Mouse (Mus musculus): ENCODE measurements at regions not wholly inside any gene's neighbourhood (a gene's known extent, or its start where the extent isn't known, plus 50 kb on each side); places are given as distances from the start of the nearest gene placed in this dataset.

DNA sequence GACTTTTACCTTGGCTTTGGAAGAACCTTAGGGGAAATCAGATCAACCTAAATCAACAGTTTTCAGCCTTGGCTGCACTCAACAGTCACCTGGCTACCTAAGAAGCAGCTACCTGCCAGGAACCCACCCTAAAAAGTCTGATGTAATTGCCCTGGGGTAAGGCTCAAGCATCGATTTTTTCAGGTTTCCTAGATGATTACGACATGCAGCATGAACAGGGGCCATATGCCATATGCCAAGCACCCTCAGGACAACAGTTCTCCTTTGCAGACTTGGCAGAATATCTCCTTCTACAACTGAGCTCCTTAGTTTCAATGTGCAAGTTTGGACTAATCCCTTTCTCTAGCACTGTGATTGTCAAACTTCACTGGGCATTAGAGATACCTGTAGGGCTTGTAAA, 680.1 kb downstream of the Car8 start:
- WGBS, result 78% methylated on average over 2 of the region's 2 CpGs
- ATAC-seq, result no peak
- no peak overlapping the region for H3K4me2 ChIP-seq (ENCODE audit: low read length)
- H3K4me1 ChIP-seq (ENCODE audit: control insufficient read depth, insufficient read depth, low read depth, low read length), result no peaks in the 10 kb centered on the region
- H3K4me3 ChIP-seq (ENCODE audit: low read length), result no peak overlapping the region
- no peaks in the 10 kb centered on the region for H3K9me3 ChIP-seq (ENCODE audit: control insufficient read depth, low read length)
- H3K9ac ChIP-seq (ENCODE audit: low read depth, low read length), result no peak overlapping the region
- H3K27ac ChIP-seq (ENCODE audit: low read depth, low read length), result no peak overlapping the region
- no peaks in the 10 kb centered on the region for H3K36me3 ChIP-seq (ENCODE audit: control insufficient read depth, insufficient read depth, low read length)
- no peaks in the 10 kb centered on the region for H3K27me3 ChIP-seq (replicated peaks; ENCODE audit: control insufficient read depth, insufficient read depth, low read length)

DNA sequence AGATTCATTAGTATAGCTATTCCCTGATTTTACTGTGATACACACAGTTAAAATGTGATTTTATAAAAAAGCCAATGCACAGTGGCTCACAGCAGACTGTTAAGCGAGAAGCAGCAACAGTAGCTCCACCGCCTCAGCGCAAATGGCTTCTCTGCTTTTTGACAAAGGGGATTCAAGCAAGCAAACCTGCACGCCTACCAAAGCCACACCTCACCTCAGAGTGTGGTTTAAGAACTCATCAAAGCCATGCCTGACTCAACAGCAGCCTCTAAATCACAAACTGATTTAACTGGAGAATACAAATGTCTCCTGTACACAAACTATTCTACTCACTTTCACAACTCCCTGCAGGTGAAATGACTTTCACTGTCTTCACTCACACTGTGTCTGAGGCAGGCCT, 704.5 kb downstream of the Car8 start:
- 78% methylated on average over 4 of the region's 4 CpGs for WGBS
- Histone ChIP-seq H3K4me1 (ENCODE audit: control insufficient read depth, insufficient read depth, low read depth, low read length) (no peaks in the 10 kb centered on the region), H3K9me3 (ENCODE audit: control insufficient read depth, low read length) (no peaks in the 10 kb centered on the region), H3K4me2 (ENCODE audit: low read length) (no peak overlapping the region), H3K4me3 (ENCODE audit: low read length) (no peak overlapping the region), H3K27me3 (replicated peaks; ENCODE audit: control insufficient read depth, insufficient read depth, low read length) (no peaks in the 10 kb centered on the region), H3K27ac (ENCODE audit: low read depth, low read length) (no peak overlapping the region), H3K36me3 (ENCODE audit: control insufficient read depth, insufficient read depth, low read length) (no peaks in the 10 kb centered on the region), H3K9ac (ENCODE audit: low read depth, low read length) (no peak overlapping the region)
- no peak for ATAC-seq

DNA sequence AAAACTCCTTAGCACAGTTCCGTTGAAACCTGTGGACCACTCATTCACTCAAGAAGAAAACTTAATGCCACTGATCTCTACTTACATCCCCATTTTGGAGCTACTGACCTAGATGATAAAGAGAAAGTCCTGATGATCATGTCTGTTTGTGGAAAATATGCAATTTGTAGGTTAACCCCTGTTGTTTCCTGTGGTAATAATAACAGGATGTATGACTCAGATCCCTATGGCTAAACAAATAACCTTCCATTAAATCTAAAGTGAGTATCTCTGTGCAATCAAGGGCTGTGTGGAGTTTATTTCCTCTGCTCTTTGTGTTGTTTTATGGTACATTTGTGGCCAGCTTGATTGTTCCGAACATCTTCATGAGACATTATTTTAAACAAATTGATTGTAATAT, 711.1 kb downstream of the Car8 start:
- H3K4me2 ChIP-seq (ENCODE audit: low read length), result no peak overlapping the region
- ATAC-seq, result no peak
- no peaks in the 10 kb centered on the region for H3K4me1 ChIP-seq (ENCODE audit: control insufficient read depth, insufficient read depth, low read depth, low read length)
- no peaks in the 10 kb centered on the region for H3K9me3 ChIP-seq (ENCODE audit: control insufficient read depth, low read length)
- H3K36me3 ChIP-seq (ENCODE audit: control insufficient read depth, insufficient read depth, low read length), result no peaks in the 10 kb centered on the region
- H3K4me3 ChIP-seq (ENCODE audit: low read length), result no peak overlapping the region
- WGBS, result 84% methylated on average over 2 of the region's 2 CpGs
- H3K27me3 ChIP-seq (replicated peaks; ENCODE audit: control insufficient read depth, insufficient read depth, low read length), result no peaks in the 10 kb centered on the region
- no peak overlapping the region for H3K9ac ChIP-seq (ENCODE audit: low read depth, low read length)
- no peak overlapping the region for H3K27ac ChIP-seq (ENCODE audit: low read depth, low read length)

DNA sequence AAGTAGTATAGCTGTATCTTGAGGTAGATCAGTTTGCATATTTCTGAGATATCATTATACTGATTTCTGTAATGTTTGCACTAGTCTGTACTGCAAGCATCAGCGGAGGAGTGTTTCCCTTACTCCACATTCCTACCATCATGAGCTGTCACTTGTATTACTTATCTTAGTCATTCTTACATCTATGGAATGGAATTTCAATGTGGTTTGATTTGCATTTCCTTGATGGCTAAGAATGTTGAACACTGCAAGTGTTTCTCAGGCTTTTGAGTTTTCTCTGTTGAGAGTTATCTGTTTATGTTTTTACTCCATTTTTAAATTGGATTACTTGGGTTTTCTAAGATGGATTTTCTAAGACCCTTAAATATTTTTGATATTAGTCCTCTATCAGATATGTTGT, 725.8 kb downstream of the Car8 start:
- Histone ChIP-seq H3K9ac (ENCODE audit: low read depth, low read length) (no peak overlapping the region), H3K4me2 (ENCODE audit: low read length) (no peak overlapping the region), H3K27me3 (replicated peaks; ENCODE audit: control insufficient read depth, insufficient read depth, low read length) (no peaks in the 10 kb centered on the region), H3K36me3 (ENCODE audit: control insufficient read depth, insufficient read depth, low read length) (no peaks in the 10 kb centered on the region), H3K27ac (ENCODE audit: low read depth, low read length) (no peak overlapping the region), H3K4me1 (ENCODE audit: control insufficient read depth, insufficient read depth, low read depth, low read length) (no peaks in the 10 kb centered on the region), H3K9me3 (ENCODE audit: control insufficient read depth, low read length) (no peaks in the 10 kb centered on the region), H3K4me3 (ENCODE audit: low read length) (no peak overlapping the region)
- no peak for ATAC-seq
- WGBS, result 91% methylated on average over 1 of the region's 1 CpGs

DNA sequence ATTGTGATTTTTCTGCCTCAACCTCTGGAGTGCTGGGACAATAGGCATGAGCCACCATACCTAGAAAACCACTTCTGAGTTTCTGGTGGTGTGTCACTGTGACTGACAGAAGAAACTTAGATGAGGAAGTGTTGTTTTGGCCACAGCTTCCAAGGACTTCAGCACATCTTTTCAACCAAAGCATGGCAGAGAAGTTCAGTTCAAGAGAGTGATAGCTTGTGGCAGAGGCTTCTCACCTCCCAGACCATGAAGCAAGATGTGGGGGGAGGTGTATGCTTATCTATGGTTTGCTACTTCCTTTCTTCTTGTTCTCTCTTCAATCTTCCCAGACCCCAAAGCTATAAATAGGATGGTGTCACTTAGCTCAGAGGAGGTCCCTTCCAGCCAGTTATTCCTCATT, 753.3 kb downstream of the Car8 start:
- Histone ChIP-seq H3K4me2 (ENCODE audit: low read length) (no peak overlapping the region), H3K27me3 (replicated peaks; ENCODE audit: control insufficient read depth, insufficient read depth, low read length) (no peaks in the 10 kb centered on the region), H3K27ac (ENCODE audit: low read depth, low read length) (no peak overlapping the region), H3K9ac (ENCODE audit: low read depth, low read length) (no peak overlapping the region), H3K4me1 (ENCODE audit: control insufficient read depth, insufficient read depth, low read depth, low read length) (no peaks in the 10 kb centered on the region), H3K4me3 (ENCODE audit: low read length) (no peak overlapping the region), H3K36me3 (ENCODE audit: control insufficient read depth, insufficient read depth, low read length) (no peaks in the 10 kb centered on the region), H3K9me3 (ENCODE audit: control insufficient read depth, low read length) (no peaks in the 10 kb centered on the region)
- ATAC-seq, result no peak

DNA sequence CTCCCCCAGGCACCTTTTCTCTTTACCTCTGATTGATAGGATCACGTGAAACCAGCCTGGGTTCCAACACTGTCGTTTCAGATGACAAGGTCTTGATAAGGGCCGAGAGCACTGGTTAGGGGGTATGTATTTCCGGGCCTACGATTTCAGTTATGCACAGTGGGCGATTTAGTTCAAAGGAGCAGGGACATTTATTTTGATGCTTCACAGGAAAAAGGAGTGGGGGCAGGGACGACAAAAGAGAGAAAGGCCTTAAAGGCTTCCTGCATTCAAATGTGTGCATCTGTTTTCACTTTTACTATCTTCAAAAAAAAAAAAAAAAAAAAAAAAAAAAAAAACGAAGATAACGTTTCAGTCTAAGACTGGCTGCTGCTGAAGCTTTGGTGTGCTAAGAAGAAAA, 783.7 kb downstream of the Car8 start:
- no peak overlapping the region for H3K9ac ChIP-seq (ENCODE audit: low read depth, low read length)
- no peaks in the 10 kb centered on the region for H3K9me3 ChIP-seq (ENCODE audit: control insufficient read depth, low read length)
- H3K4me3 ChIP-seq (ENCODE audit: low read length), result no peak overlapping the region
- peaks cover 3% of the 10 kb centered on the region; the same call in 1 of the 2 replicates for H3K4me1 ChIP-seq (ENCODE audit: control insufficient read depth, insufficient read depth, low read depth, low read length)
- no peaks in the 10 kb centered on the region for H3K27me3 ChIP-seq (replicated peaks; ENCODE audit: control insufficient read depth, insufficient read depth, low read length)
- ATAC-seq, result 0 out of 2 replicates have a peak, but pooled peaks have one; percentile 24
- WGBS, result 9% methylated on average over 9 of the region's 9 CpGs
- no peak overlapping the region; the same call in 1 of the 2 replicates for H3K27ac ChIP-seq (ENCODE audit: low read depth, low read length)
- H3K36me3 ChIP-seq (ENCODE audit: control insufficient read depth, insufficient read depth, low read length), result no peaks in the 10 kb centered on the region
- H3K4me2 ChIP-seq (ENCODE audit: low read length), result peak overlapping the region; percentile 25; the same call in 1 of the 2 replicates

DNA sequence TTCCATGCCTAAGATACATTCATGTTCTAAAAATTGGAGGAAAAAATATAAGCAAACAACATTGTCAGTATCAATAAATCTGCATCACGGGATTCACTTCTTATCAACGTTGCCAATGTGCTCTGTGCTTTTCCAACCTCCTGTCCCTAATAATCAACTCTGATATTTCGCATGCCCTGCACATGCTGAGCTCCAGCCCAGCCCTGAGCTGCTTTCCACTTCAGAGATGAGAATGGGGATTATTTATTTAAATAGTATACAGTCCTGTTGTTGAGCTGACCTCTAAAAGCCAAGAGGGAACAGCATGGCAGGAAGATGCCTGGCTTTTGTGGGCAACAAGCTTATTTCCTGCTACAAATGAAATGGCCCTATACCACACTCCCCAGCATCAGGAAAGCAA, 786.2 kb downstream of the Car8 start:
- Histone ChIP-seq H3K36me3 (ENCODE audit: control insufficient read depth, insufficient read depth, low read length) (no peaks in the 10 kb centered on the region), H3K27me3 (replicated peaks; ENCODE audit: control insufficient read depth, insufficient read depth, low read length) (no peaks in the 10 kb centered on the region), H3K9me3 (ENCODE audit: control insufficient read depth, low read length) (no peaks in the 10 kb centered on the region), H3K4me3 (ENCODE audit: low read length) (no peak overlapping the region), H3K27ac (ENCODE audit: low read depth, low read length) (no peak overlapping the region), H3K9ac (ENCODE audit: low read depth, low read length) (no peak overlapping the region), H3K4me2 (ENCODE audit: low read length) (no peak overlapping the region), H3K4me1 (ENCODE audit: control insufficient read depth, insufficient read depth, low read depth, low read length) (peaks cover 3% of the 10 kb centered on the region; the same call in 1 of the 2 replicates)
- no peak for ATAC-seq
- WGBS, result 59% methylated on average over 3 of the region's 3 CpGs

DNA sequence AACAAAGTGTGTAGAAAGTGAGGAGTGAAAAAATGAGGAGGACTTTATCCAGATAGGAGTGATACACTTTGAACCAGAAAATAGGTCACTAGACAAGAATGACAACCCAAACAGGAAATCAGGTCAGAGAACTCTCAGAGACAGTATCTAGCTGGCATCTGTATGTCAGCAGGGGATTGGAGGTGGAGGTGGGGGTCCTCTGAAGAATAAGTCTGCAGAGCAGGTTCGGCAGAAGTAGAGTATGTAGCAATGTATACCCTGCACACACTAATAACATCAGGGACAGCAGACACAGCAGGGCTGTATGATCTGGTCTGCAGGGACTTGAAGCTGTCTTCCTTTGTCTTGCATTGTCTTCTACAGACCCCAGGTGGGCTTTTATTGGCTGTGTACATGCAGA, 787.9 kb downstream of the Car8 start:
- no peak overlapping the region for H3K4me3 ChIP-seq (ENCODE audit: low read length)
- 40% methylated on average over 1 of the region's 1 CpGs for WGBS

DNA sequence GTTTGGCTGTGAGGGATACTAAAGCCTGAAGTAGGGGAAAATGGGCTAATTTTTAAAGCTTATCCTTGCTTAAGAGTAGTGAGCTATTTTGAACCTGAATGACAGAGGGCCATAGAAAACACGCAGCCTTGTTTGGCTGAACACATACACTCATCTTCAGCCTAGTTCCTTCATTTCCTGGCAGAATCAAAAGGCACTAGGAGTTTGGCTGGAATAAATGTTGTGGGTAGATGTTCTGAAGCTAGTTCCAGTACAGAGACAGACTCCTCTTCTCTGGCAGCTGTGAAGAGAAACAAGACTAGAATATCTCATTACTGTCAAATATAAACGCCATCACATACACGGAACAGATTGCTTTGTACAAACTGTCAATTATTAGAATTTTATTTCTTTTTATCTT, 809.5 kb downstream of the Car8 start:
- Histone ChIP-seq H3K36me3 (ENCODE audit: control insufficient read depth, insufficient read depth, low read length) (no peaks in the 10 kb centered on the region), H3K27ac (ENCODE audit: low read depth, low read length) (no peak overlapping the region), H3K9ac (ENCODE audit: low read depth, low read length) (no peak overlapping the region), H3K4me3 (ENCODE audit: low read length) (no peak overlapping the region), H3K4me1 (ENCODE audit: control insufficient read depth, insufficient read depth, low read depth, low read length) (no peaks in the 10 kb centered on the region), H3K4me2 (ENCODE audit: low read length) (no peak overlapping the region), H3K9me3 (ENCODE audit: control insufficient read depth, low read length) (no peaks in the 10 kb centered on the region), H3K27me3 (replicated peaks; ENCODE audit: control insufficient read depth, insufficient read depth, low read length) (no peaks in the 10 kb centered on the region)
- 96% methylated on average over 3 of the region's 3 CpGs for WGBS
- ATAC-seq, result no peak

More for the DNA sequence above, 787.9 kb downstream of the Car8 start:
- H3K9me3 ChIP-seq (ENCODE audit: control insufficient read depth, low read length), result no peaks in the 10 kb centered on the region
- ATAC-seq, result no peak
- H3K4me2 ChIP-seq (ENCODE audit: low read length), result no peak overlapping the region
- H3K4me1 ChIP-seq (ENCODE audit: control insufficient read depth, insufficient read depth, low read depth, low read length), result peaks cover 3% of the 10 kb centered on the region; the same call in 1 of the 2 replicates
- no peak overlapping the region for H3K27ac ChIP-seq (ENCODE audit: low read depth, low read length)
- H3K9ac ChIP-seq (ENCODE audit: low read depth, low read length), result no peak overlapping the region
- H3K27me3 ChIP-seq (replicated peaks; ENCODE audit: control insufficient read depth, insufficient read depth, low read length), result no peaks in the 10 kb centered on the region
- no peaks in the 10 kb centered on the region for H3K36me3 ChIP-seq (ENCODE audit: control insufficient read depth, insufficient read depth, low read length)

DNA sequence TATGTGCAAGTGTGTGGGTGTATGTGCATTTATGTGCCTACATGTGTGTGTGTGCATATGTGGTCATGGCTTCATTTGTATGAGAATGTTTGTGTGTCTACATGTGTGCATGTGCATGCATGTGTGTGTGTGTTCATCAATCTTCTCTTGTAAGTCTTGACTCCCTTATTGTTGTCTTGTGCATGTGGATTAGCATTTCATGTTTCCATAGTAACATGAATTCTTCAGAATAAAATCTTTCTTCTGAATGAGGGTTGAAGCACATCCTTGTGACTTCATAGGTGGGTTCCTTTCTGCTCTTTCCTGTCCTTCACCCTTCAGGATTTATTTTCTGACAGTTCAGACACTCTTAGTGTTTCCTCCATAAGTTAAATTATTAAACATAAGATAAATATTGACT, 814.8 kb downstream of the Car8 start:
- Histone ChIP-seq H3K9ac (ENCODE audit: low read depth, low read length) (no peak overlapping the region), H3K9me3 (ENCODE audit: control insufficient read depth, low read length) (no peaks in the 10 kb centered on the region), H3K27ac (ENCODE audit: low read depth, low read length) (no peak overlapping the region), H3K27me3 (replicated peaks; ENCODE audit: control insufficient read depth, insufficient read depth, low read length) (no peaks in the 10 kb centered on the region), H3K4me2 (ENCODE audit: low read length) (no peak overlapping the region), H3K36me3 (ENCODE audit: control insufficient read depth, insufficient read depth, low read length) (no peaks in the 10 kb centered on the region), H3K4me3 (ENCODE audit: low read length) (no peak overlapping the region), H3K4me1 (ENCODE audit: control insufficient read depth, insufficient read depth, low read depth, low read length) (no peaks in the 10 kb centered on the region)
- ATAC-seq, result no peak

Data from hindbrain, embryonic 16.5 days (tissue).